Mouse (Mus musculus): Measurements from ENCODE around the gene Slc8a1.

Slc8a1 gene

DNA sequence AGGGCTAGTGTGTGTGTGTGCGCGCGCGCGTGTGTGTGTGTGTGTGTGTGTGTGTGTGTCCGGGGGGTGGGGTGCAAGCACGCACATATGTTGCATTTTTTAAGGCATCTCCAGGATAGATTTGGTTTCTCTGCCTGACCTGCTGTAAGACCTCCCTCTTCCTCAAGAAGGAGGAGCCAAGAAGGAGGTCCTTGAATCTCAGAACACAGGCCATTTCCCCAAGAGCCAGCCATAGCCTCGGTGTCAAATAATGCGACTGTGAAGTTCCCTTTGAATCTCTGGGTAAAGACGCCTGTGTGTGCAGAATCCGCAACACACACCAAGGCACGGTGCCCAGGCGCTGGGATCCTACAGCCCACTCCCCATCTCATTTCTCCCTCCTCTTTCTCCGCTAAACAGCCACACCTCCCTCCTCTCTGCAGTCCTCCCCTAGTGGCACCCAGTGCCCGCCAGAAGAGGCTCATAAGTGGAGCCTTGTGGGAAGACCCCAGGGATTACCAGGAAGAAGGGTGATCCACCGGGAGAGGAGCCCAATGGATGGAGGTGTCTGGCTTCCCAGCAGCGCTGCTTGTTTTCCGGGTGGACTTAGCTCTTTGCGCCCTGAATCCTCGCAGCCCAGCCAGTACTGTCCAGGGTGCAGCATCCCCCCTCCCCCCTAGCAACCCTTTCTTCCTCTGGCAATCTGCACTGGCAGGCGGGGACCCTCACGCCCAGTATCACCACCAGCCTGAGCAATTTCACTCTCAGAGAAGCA is 68.9 kb downstream of the Slc8a1 start:
- CTCF ChIA-PET, result no interaction called here

DNA sequence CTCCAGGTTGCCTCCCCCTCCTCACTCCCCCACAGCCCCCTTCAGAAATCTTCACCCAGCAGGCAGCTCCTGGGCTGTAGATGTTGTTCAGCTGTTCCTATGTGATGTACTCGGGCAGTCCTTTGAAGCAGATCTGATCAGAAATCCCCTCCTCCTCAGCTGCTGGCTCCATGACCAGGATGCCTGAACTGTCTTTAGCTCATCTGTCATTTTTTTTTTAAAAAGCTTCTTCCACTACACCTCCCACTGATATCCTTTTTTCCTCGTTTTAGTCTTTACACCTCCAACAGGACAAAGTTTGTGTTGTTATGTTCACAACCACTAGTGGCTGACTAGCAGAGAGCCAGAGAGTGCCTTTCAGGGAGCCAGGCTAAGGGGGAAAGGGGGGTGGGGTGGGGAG is 69.7 kb downstream of the Slc8a1 start:
- CTCF ChIA-PET, result no interaction called here

DNA sequence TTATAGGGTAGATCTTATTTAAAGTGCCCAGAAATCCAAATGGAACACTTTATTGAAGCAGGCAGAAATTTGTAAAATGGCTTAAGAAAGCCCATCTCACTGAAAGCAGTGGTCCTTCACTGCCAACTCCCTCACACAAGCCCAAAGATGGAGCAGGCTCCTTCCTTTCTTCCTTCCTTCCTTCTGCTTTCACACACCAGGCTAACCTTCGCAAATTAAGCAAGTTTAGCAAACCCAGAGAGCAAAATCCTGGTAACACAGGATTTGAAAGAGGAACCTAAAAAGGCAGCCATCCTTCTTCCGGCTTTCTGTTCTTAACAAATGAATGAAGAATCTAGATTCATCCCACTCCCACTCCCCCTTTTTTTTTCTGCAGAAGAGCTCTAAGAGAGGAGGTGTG is 70.2 kb downstream of the Slc8a1 start:
- CTCF ChIA-PET, result no interaction called here

DNA sequence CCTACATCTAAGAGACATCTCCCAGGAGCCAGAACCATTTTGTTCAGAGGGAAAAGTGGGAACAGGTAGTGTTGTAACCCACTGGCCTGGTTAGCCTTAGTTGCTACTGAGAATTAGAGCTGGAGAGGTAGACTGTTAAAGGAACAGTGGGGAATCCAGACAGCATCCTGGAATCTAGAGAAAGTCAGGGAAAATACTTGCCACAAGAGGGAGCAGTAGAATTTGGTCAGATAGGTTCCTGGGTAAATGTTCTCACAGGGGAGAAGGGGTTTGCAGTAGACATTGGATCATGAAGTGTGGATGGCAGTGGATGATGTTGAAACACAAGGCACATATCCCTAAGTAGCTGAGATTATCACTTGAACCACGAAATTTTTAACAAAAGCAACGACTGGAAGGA is 71.6 kb downstream of the Slc8a1 start:
- CTCF ChIA-PET, result no interaction called here

DNA sequence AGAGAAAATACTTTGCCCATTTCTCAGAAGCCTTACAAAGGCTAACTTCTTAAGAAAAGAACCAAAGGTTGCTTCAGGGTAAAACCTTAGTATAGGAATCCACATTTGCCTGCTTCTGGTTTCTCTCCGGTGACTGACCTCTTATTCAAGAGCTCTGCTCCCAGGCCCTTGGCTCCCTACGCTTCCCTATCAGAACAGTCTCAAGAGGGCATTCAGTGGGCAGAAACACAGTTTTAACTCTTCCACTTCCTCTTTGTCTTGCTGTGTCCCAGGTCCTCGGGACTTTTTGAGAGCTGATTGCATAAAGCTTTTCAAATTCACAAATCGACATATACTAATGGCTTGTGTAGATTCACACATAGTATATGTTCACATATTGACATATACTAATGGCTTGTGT is 73.3 kb downstream of the Slc8a1 start:
- CTCF ChIA-PET, result no interaction called here

DNA sequence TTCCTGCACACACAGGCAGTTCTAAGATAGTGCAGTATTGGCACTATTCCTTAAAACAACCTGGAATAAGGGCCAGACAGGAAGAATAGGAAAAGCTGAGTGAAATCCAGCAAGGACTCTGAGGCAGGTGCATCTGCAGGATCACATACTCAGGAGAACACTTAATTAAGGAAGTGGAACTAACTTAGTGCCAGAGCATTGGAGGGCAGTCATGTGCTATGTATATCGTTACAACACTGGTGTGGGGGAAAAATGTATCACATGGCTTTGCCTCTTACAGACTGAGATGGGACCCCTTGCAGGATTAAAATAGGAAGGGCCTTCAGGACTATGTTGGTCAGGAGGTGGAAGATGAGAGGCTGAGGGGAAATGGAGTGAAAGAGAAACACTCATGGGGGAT is 80.3 kb downstream of the Slc8a1 start:
- CTCF ChIA-PET, result interaction anchor here (0.6 kb wide), 1 partner anchor 12 kb away, joined by 3 read pairs; no protein-coding TSS in a partner anchor

DNA sequence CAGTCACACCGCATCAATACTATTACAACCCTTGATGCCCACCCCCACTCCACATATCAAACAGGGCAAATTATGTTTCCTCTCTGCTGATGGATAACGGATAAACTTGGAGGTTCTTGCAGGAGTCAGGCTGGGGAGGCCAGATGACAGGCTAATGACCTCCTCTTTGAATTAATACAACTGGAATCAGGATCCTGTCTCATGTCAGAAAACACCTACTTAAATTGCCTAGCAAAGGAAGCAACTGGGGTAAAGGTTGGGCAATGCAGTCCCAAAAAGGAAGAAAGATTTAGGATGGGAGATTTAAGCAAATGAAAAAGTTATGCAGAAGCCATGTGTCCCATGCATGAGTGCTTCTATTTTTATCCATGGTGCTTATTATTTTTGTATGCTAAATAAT is 83.6 kb downstream of the Slc8a1 start:
- CTCF ChIA-PET, result no interaction called here

DNA sequence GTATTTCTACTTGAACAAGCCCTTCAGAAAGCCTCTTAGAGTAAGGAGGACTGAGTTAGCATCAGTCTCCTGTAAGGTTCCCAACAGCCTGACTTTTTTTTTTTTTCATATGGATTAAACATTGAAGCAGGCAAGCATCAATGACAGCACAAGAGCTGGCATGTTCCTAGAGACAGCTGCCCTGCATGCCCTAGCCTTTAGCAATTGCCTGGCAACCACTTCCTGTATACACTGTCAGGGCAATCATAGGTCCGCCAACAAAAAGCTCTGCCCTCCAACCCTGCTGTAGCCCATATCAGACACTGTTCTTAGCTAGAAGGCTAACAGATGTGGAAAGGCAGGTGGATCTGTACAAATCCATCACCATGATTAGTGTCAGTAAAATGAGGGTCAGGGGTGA is 85.2 kb downstream of the Slc8a1 start:
- CTCF ChIA-PET, result no interaction called here

DNA sequence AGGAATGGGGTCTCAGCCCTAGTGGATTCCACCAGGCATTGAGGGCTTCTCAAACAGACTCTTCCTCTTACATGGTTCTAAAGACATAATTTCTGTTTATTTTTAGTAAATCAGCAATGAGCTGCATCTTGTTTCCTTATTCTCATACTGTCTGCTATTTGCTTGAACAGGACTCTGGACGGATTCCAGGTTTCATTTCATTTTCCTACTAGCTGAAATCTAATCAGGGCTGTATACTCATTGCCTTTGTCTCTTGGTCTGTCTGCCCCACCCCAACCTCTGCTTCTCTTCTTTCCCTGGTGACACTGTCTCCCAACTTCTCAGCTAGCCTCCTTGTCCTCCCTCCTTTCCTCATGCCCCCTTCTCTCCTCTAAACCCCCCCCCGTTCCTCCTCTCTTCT is 101.4 kb downstream of the Slc8a1 start:
- CTCF ChIA-PET, result no interaction called here

DNA sequence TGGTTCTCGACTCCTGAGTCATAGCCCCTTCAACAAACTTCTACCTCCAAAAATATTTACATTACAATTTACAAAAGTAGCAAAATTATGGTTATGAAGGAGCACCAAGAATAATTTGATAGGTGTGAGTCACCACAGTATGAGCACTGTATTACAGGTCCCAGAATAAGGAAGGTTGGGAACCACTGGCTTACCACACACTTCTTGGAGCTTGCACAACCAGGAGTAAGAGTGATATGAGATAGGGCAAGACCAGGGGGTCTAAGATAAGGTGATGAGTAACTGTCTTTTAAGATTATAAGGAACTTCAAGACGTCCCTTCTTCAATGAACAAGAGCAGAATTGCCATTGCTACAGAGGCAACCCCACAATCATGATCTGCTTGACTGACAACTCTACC is 107.7 kb downstream of the Slc8a1 start:
- CTCF ChIA-PET, result no interaction called here

DNA sequence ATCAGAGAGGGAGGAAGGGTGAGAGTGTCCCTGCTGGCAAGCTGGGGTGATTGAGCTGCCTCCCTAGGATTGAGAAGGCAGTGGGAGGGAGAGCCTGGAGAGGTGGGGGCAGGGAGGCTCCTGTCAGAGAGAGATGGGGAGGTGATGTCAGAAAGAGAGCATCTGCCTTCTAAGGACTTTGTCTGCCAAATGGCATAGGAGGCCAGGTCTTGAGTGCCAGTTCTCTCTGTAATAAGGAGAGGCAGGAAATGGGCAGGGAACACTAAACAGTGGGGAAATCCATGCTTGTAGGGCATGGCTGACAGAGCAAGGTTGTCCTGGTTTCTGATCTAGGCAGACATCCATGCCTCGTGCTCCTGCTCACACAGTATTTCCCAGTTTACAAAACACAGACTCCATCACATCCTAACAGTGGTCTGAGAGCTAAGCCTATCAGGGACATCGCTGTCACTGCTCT is 117.0 kb downstream of the Slc8a1 start:
- CTCF ChIA-PET, result no interaction called here

DNA sequence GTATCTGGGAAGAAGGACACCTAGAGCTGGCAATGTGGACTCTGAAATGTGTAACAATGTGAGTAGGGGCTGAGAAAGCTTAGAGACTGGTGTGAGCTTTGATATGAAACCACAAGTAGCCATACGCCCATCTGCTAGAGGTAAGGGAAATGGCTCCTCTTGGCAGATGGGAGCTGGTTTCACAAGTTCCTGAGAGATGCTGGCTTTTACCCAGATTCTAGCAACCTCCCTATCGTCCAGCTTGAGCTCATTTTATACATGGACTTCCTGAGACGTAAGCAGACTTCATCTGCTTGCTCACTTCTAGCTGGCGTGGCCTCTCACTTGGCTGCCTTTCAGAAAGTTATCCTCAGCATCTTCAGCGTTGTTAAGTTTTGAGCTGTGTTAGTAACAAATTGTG is 119.7 kb downstream of the Slc8a1 start:
- CTCF ChIA-PET, result interaction anchor here (1.5 kb wide), 1 partner anchor 11 kb away, joined by 6 read pairs; no protein-coding TSS in a partner anchor

DNA sequence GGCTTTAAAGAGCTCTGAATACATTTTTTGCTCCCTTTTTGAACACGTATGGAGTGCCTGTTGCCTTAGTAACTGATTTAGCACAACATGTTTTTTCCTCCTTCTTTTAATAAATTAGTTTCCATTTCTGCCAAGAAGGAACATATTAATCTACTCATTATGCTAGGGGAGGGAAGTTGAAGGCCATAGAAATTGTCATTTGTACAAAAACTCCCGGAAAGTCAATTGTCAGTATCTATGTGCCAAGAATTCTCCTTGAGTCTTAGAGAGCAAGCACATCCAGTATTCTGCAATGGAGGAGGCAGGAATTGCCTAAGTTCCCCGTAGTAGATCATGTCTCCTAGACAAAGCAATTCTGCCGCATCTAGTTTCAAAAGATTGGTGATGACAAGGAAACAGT is 121.9 kb downstream of the Slc8a1 start:
- CTCF ChIA-PET, result no interaction called here

DNA sequence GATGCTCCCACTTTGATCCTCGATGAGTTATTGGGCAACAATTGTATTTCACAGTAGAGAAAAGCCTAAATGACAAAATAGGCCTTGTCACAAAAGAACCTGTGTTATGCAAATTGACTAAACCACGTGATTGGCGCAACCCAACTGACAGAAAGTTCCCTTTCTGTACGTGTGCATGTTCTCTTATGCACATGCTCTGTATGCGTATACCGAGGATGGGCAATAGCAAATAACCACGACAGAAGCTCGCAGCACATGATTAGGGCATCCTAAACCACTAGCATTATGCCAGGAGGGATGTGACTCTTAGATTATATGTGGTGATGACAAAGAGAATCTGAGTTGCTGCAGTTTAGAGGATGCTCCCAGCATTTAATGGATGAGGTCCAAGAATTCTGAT is 122.8 kb downstream of the Slc8a1 start:
- CTCF ChIA-PET, result no interaction called here

DNA sequence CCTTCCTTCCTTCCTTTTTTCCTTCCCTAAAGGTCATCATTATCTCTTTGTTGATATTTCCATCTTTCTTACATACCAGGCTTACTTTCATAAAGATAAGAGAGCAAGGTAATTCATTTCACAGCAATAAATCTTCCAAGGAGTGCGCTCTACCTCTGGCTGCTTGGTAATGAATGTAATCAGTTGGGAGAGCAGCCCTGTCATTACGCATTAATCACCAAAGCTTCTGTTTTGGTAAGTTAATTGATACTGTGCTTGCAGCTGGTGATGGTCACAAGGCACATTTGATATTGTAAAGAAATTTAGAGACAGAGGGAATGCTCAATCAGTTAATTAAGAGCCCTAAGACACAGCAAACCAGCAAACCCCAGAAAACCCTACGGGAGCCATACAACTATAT is 130.7 kb downstream of the Slc8a1 start:
- CTCF ChIA-PET, result interaction anchor here (1.4 kb wide), 1 partner anchor 12 kb away, joined by 6 read pairs; no protein-coding TSS in a partner anchor

DNA sequence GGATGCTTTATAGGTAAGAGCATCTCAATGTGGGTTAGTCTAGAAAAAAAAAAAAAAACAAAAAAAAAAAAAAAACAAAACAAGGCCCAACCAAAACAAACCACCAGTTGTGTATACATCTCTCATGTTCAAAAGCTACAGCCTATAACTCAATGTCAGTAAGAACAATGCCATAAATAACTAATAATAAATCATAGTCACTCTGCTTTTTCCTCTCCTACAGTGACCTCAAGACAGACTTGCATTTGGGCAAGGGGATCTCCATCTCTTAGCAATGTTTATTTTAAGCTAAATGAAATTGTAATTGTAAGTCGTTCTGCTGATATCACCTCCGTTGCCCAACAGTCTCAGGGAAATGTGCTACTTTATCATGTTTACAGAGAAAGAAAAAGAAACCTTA is 132.1 kb downstream of the Slc8a1 start:
- CTCF ChIA-PET, result no interaction called here

DNA sequence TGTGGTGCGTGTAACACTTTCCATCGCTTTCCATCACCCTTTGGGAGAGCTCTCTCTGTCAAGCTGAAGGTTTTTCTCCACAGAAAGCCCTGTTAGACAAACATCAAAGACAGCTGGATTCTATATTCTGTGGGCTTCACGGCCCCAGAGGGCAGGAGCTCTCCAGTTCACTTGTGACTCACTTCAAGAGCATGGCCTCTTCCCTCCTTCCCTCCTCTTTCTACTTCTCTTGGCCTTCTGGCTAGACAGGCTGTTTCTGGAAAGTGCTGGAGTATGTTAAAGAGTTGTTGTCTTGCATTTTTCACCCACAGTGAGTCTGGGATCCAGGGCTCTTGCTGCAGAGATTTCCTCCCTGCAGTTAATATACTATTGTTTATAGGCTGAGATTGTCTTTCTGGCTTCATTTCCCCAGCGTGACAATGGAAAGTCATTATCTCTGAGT is 132.9 kb downstream of the Slc8a1 start:
- CTCF ChIA-PET, result no interaction called here

DNA sequence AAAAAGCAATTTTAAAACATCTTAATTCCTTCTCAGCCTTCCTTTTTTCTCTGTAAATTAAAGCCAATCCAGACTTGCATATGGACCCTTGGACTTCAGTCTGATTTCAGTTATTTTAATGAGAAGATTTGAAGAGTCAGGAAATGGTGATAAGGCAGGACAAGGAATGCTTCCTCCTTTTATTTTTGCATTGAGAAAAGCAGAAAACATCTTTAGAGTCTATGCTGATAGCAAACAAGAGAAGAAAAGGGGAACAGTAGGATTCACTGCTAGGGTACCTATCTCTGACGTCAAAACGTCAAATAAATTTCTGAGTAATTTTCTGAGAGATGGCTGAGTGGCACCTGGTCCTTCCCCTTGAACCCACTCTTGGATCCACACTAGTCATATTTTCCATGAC is 139.1 kb downstream of the Slc8a1 start:
- CTCF ChIA-PET, result no interaction called here

DNA sequence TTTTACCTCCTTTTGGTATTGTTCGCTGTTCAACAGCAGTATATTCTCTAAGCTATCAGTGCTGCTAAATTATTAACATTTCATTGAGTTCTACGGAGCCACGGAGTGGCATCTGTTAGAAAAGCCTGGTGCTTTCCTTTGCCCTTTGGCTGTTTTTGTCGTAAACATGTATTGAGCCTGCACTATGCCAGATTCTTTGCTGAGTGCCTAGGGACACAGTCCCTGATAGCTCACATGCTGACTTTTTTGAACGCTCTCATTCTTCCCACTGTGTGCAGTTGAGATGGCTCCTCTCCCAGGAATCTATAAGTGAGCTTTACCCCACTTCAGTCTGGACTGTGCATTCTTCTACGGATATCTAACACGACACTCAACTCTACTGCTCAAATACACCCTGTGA is 148.4 kb downstream of the Slc8a1 start:
- CTCF ChIA-PET, result no interaction called here

DNA sequence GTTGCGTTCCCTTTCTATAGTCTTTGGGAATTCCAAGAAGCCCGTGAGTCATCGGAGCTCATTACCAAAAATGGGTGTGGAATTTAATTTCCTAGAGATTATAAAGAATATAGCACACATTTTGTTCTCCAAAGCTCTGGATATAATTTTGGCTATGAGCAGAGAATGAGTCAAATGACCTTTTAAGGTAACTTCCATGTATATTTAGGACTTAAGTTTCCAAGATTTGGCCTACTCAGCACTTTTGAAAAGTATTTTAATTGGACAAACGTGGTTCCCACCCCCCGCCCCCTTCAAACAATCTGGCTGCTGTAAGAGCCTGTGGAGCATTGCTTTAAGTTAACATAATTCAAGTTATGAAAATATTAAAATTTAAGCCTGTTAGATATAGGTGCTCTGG is 151.4 kb downstream of the Slc8a1 start:
- CTCF ChIA-PET, result no interaction called here

DNA sequence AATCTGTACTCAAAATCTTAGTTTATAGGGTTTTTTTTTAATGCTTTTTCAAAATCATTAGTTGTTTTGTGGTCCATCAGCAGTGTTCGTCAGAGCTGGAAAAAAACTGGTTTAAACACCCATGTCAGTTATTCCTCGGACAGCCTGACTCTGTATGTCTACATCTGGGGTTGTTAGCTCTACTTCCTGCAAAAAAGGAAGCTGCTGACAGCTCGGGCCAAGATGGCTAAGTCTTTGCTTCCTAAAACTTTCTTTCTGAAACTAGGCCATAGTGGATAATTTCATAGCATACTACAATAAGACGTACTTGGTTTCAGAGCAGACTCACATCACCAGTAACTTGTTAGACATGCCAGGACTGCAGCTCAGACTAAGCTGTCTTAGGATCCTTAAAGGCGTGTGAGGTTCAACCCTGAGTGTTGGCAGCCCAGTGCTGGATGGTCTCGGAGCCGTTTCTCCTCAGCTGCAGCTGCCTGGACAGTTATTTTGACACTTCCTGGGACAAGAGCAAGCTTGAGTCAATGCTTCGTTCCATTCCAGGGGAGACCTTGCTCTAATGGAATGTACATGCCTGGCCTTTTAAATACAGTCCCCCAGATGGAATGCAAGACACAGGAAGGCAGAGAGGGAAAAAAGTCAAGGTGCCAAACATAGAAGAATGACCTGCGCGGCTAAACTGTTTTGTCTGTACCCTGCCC is 158.3 kb downstream of the Slc8a1 start:
- CTCF ChIA-PET, result no interaction called here

DNA sequence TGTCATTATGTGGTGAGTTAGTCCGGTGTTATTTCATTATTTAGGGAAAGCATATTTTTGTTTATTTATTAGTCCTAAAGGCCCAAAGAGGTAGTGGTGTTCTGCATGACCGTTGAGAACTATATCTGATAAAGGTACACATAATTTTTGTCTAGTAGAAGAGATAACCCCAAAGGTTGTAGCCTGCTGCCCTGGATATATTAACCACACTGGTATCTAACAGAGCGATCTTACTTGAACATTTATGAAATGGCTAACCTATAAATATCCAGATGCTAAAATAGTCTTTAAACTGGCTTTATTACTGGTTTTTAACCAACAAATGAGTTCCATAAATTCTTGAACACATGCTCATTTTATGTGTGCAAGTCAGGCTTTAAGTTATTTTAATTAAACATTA is 161.3 kb downstream of the Slc8a1 start:
- CTCF ChIA-PET, result no interaction called here

DNA sequence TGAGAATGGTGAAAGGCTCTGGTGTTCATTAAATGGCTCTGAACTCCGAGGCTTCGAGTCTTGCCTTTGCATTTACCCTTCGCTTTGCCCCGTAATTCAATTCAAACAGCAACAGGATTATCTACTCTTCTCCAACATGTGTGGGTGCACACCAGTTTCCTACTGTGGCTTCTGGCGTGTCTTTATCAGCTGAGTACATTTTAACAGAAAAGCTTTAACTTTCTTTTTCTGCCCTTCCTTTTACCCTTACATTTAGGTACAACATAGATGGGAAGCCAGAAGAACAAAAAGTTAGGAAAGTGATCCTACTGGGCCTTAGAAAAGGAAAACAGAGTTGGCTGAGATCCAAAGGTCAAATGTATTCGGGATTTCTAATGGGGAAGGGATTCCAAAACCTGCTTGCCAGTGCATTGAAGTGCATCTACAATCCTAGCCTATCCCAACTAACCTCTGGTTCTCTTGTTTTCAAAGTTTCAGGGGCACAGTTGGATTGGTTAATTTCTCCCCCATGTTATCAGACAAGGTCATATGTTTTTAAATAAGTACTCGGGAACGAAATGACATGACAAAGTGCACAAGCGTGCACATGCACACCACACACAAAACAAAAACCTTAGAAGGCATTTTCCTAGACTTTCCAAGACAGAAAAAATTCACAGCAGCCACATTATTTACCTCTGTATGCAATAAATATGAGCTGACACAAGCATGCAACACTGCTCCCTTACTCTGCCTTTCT is 172.4 kb downstream of the Slc8a1 start:
- CTCF ChIA-PET, result no interaction called here

All from spleen, embryonic (tissue).